Mouse (Mus musculus) adrenal gland, postnatal 14 days (tissue): Measurements from ENCODE around the gene Krtap14. TPM values are rescaled to one million over a fixed set of nuclear protein-coding genes. Genes with fewer than 3 reads are reported as not detected.
A peak's percentile ranks its signal among the peaks of the same experiment; 100 is the strongest.

Experiments
- DNase-seq: peaks from one replicate; pipeline ENCODE4 v3.0.0; 2021; ENCODE audit warnings: mixed read lengths
- long read RNA-seq, 2 experiments: library from polyadenylated mRNA; stranded (forward); transcript quantifications; one replicate each; pipeline ENCODE4 v2.0.0; 2021
- total RNA-seq: library from RNA; stranded (reverse); gene quantifications from 2 replicates; pipeline ENCODE4 v1.2.3, GENCODE M21; 2021

The Krtap14 gene
- total RNA-seq, result not detected in 2 replicates
- long read RNA-seq, experiment 1, result 0 reads
- long read RNA-seq, experiment 2, result 0 reads

DNA sequence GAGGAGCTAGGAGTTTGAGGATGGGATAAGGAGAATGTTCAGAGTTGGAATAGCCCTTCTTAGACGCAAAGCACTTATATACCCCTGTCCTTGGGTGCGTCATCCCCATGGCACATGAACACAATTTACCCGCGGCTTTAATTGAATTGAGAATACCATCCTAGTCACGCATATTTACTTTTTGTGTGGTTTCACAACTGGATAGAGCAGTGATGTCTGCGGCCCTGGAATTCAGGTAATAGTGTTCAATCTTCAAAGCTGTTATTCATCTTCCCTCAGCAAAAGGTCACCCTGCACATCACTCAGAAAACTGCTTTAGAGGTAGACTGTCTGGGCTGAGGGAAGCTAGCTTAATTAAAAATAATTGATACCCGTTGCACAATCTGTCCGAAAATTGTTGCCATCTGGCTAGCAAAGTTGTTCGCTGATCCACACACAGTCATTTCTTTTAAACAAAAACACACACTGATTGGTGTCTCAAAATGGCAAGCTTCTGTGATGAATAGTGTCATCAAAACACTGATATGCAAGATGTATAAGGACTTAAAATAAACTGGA is at the start of gene Krtap14:
Gene Krtap14, minus strand, starts transcription at position 51 of the 558 bp plus-strand sequence.
- no peak for DNase-seq

DNA sequence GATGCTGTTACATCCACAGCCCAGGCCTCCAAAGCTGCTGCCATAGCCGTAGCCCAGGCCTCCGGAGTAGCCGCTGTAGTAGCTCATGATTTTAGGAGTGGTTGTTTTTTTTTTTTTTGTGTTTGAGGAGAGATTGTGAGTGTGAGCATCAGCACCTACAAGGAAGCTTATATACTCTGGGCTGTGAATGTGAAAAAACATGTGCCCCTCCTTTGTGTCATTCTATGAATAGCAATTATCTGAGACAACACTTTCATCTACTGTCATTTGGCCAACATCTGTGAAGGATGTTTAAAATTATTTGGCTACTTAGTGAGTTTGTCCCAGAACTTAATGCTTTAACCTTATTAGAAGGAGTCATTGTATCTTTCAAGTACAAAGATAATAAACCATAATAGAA is 48.2 kb upstream of the Krtap14 start, which contains the start of gene Krtap19-2:
Gene Krtap19-2, minus strand, starts transcription at position 101 of the 400 bp plus-strand sequence.
- DNase-seq, result no peak

DNA sequence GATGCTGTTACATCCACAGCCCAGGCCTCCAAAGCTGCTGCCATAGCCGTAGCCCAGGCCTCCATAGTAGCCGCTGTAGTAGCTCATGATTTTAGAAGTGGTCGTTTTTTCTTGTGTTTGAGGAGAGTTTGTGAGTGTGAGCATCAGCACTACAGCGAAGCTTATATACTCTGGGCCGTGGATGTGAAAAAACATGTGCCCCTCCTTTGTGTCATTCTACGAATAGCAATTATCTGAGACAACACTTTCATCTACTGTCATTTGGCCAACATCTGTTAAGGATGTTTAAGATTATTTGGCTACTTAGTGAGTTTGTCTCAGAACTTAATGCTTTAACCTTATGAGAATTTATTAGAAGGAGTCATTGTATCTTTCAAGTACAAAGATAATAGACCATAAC is 43.4 kb upstream of the Krtap14 start, which contains the start of gene Krtap19-1:
Gene Krtap19-1, minus strand, starts transcription at position 101 of the 400 bp plus-strand sequence.
- DNase-seq, result no peak

DNA sequence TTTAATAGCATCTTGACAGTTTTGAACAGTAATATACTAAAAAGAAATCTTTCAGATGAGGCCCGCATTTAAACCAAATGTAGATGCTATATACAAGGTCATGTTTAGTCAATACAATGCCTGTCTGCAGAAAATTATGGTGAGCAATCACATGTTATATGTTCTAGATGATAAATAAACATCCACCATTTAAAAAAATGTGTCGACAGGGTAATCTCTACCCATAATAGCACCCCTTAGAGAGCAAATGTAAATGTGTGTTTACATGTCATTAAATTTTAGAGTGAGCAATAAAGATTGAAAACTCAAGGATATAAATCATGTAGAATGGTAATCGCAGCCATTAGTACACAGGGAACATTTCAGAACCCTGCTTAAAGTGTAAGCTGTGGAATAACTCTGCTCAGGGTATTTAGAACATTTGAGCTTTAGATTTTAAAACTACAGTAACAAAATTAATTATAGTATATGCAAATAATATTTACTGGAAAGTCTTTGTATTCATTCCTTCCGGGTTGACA is 39.0 kb upstream of the Krtap14 start:
- no peak for DNase-seq

DNA sequence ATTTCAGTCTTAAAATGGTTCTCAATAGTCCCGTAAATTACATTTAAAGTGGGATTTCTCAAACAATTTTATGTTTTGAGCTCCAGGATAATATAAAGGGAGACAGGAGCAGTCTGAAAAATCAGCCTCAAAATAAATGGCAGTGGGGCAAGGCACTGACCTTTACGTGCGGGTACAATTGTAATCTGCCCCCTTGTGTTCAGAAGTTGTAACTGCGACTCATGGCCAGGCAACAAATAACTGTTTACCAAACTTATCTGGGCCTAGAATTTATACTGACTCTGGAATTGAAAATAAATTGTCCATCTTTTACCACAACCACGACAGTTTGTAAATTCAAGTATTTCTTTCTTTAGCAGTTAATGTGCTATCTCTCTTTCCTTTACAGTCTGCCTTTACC is 25.5 kb upstream of the Krtap14 start:
- DNase-seq, result peak; percentile 13

DNA sequence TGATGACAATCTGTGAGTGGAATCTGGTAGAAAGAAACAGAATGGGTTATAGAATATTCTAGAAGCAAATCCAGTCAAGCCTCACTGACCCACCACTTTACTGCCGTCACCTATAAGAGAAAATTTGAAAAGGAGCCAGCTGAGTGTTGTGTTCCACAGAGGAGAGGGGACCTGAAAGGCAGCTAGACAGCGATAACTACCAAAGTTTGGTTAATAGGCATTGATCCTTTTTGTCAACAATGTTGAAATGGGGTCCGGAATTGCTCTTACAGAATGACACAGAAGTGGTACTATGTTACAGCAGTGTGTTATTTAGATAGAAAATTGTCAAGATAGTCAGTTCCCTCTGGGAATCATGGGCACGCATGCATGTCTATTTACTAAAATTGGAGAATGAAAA is 22.6 kb upstream of the Krtap14 start:
- DNase-seq, result no peak

DNA sequence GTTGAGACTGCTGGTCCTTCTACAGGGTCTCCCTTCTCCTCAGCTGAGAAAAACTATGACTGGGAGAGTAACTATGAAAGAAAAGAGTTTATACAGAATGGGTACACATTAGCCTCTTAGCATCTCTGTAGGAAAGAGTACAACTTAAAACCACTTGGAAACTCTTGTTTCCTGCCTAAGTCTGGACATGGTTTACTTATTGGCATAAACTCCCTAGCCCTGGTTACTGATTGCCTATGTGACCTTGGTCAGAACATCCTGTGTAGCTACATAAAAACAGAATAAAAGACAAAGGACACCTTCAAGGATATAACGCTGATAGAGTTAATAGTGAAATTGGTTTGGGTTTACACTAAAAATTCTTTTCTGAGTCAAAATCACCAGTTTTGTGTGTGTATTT is 21.4 kb upstream of the Krtap14 start:
- DNase-seq, result no peak

DNA sequence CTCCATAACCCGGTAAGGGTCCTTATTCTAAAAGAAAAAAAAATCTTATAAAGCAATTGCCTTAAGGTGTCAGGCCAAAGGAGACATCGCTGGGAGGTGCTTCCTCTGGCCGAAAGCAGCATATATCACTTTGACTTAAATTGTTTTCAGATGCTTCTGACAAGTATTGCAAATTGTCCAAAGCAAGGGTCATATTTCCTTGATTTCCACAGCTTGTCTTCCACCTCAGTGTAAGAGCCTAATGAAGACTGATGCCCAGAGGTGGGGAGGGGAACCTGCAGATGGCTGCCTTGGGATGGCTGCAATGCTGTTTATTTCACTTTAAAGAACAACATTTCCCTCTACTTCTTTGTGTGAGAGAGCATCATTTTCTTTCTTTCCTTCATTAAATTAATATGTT is 1.0 kb upstream of the Krtap14 start:
- DNase-seq, result no peak

DNA sequence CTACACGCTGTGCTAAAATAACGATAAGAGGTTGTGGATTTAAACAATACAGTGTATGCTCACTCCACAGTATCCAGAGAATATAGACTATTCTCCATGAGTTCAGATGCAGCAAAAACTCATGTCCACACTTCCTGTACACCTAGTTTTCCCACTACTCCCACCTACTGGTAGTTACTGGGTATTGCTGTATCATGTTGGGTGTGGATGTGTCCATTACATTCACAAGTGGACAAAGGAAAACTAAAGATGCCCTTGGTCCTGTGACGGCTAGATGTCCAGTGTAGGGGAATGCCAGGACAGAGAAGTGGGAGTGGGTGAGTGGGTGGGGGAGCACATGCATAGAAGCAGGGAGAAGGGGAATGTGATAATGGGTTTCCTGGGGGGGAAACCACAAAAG is 2.2 kb downstream of the Krtap14 start:
- no peak for DNase-seq

DNA sequence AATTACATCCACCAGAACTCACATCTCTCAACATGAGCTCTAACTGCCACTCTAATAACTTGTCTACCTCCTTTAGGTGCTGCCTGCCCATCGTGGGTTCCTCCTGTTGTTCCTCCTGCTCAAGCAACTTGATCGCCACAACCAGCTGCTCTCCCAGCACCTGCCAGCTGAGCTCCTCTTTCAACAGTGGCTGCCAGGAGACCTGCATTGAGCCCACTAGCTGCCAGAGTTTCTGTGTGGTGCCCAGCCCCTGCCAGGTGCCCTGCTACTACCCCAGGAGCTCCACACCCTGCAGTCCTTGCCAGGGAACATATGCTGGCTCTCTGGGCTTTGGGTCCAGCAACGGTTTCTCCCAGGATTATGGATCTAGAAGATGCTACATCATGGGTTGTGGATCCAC is 5.9 kb downstream of the Krtap14 start, which contains the start of gene Krtap15:
Gene Krtap15, plus strand, starts transcription at position 150 of the 400 bp plus-strand sequence.
- DNase-seq, result no peak

DNA sequence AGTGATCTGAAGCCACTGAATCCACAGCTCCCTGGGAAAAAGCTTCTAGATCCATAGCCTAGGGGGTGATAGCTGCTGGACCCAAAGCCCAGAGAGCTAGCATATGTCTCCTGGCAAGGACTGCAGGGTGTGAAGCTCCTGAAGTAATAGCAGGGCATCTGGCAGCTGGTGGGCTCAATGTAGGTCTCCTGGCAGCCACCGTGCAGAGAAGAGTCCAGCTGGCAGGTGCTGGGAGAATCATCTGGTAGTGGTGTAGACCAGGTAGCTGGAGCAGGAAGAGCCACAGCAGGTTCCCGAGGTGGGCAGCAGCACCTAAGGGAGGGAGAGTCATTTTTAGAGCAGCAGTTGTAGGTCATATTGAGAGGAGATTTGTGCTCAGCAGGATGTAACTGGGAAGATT is 14.1 kb downstream of the Krtap14 start, which contains the start of gene Gm20741:
Gene Gm20741, minus strand, starts transcription at position 394 of the 400 bp plus-strand sequence.
- no peak for DNase-seq

DNA sequence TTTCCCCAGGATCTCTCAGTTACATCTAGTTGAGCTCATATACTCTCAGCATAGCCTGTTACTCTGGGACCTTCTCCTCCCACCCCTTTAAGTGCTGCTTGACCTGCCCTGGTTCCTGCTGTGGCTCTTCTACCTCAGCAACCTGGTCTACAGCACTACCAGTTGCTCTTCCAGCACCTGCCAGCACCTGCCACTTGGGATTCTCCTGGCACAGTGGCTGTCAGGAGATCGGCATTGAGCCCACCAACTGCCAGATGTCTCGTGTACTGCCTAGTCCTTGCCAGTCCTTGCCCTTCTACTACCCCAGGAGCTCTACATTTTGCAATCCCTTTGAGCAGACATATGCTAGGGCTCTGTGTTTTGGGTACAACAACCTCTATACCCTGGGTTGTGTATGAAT is 39.2 kb downstream of the Krtap14 start:
- DNase-seq, result no peak

DNA sequence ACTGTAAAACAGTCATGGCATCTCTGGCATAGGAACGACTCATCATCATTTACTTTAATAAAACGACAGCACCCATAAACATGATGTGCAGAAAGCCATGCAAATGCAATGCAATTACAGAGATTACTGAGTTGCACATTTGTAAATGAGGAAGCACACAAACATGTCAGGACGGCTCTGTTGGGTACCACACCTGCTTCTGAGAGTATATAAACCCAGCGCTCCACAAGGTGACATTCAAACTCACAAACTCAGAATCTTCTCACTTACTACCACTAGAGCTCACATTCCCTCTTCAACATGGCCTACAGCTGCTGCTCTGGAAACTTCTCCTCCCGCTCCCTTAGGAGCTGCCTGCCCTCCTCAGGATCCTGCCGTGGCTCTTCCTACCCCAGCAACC is 48.3 kb downstream of the Krtap14 start, which contains the start of gene Gm5965:
Gene Gm5965, plus strand, starts transcription at position 301 of the 400 bp plus-strand sequence.
- no peak for DNase-seq

DNA sequence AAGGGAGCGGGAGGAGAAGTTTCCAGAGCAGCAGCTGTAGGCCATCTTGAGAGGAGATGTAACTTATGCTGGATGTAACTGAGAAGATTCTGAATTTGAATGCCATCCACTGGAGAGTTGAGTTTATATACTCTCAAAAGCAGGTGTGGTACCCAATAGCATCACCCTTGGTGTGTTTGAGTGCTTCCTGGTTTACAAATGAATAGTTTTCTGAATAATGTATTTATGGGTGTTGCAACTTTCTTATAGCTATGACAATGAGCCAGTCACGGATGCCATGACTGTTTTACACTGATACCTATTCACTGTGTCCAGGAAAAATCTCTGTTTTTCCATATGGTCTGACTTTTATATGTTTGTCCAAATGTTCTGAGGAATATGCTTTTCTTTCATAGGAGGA is 51.8 kb downstream of the Krtap14 start, which contains the start of gene 2310057N15Rik:
Gene 2310057N15Rik, minus strand, starts transcription at position 101 of the 400 bp plus-strand sequence.
- no peak for DNase-seq

Other genes starting within 250 kb of the Krtap14 start
- gene Krtap24-1, start 213.9 kb downstream of the Krtap14 start, total RNA-seq, result not detected in 2 replicates
- not detected in 2 replicates for gene 2310079G19Rik, start 198.5 kb downstream of the Krtap14 start, total RNA-seq
- not detected in 2 replicates for gene Krtap26-1, start 178.3 kb downstream of the Krtap14 start, total RNA-seq
- not detected in 2 replicates for gene Krtap27-1, start 154.5 kb downstream of the Krtap14 start, total RNA-seq
- gene 2310061N02Rik, start 118.2 kb downstream of the Krtap14 start, total RNA-seq, result not detected in 2 replicates
- not detected in 2 replicates for gene Krtap13-1, start 97.3 kb downstream of the Krtap14 start, total RNA-seq
- gene Krtap13, start 74.5 kb downstream of the Krtap14 start, total RNA-seq, result not detected in 2 replicates
- gene 2310034C09Rik, start 67.3 kb downstream of the Krtap14 start, total RNA-seq, result not detected in 2 replicates
- gene 2310057N15Rik, start 51.9 kb downstream of the Krtap14 start, total RNA-seq, result not detected in 2 replicates
- not detected in 2 replicates for gene Gm5965, start 48.2 kb downstream of the Krtap14 start, total RNA-seq
- gene Gm20741, start 13.9 kb downstream of the Krtap14 start, total RNA-seq, result not detected in 2 replicates
- not detected in 2 replicates for gene Krtap15, start 5.9 kb downstream of the Krtap14 start, total RNA-seq
- gene Krtap19-1, start 43.3 kb upstream of the Krtap14 start, total RNA-seq, result not detected in 2 replicates
- not detected in 2 replicates for gene Krtap19-2, start 48.1 kb upstream of the Krtap14 start, total RNA-seq
- gene Krtap19-3, start 51.9 kb upstream of the Krtap14 start, total RNA-seq, result not detected in 2 replicates
- not detected in 2 replicates for gene Krtap19-4, start 58.9 kb upstream of the Krtap14 start, total RNA-seq
- gene Krtap19-5, start 70.3 kb upstream of the Krtap14 start, total RNA-seq, result not detected in 2 replicates
- gene Krtap19-9b, start 106.1 kb upstream of the Krtap14 start, total RNA-seq, result not detected in 2 replicates
- gene Krtap16-3, start 136.7 kb upstream of the Krtap14 start, total RNA-seq, result not detected in 2 replicates
- not detected in 2 replicates for gene Krtap22-2, start 184.6 kb upstream of the Krtap14 start, total RNA-seq
- gene Gm10229, start 189.1 kb upstream of the Krtap14 start, total RNA-seq, result not detected in 2 replicates
- gene Krtap6-1, start 205.6 kb upstream of the Krtap14 start, total RNA-seq, result not detected in 2 replicates
- not detected in 2 replicates for gene Gm10228, start 215.3 kb upstream of the Krtap14 start, total RNA-seq
- gene Krtap6-5, start 221.7 kb upstream of the Krtap14 start, total RNA-seq, result not detected in 2 replicates
- not detected in 2 replicates for gene 1110025L11Rik, start 237.9 kb upstream of the Krtap14 start, total RNA-seq